In genomic region chr19:10222656-10223055, GRCm38 (mm10) we compare ENCODE assay signal across 18 mouse cellular contexts. TPM values are rescaled to one million over a fixed set of nuclear protein-coding genes. Genes with fewer than 3 reads are reported as not detected.
DNase-seq lines count a peak whose midpoint lies in the region; ATAC-seq and TF ChIP-seq lines count a peak whose summit lies in the region.
"Had no signal": no experiment of that assay in that cellular context is flagged by ENCODE, and none has a peak within 500 bp of the region (broad histone marks: within the 10 kb centered on the region; RNA-seq: fewer than 3 reads in every experiment).

No protein-coding gene starts in this region.

- no peak for DNase-seq in heart, embryonic 10.5 days (ENCODE audit: low spot score)
- no peak for DNase-seq in heart, adult 18-20 months
- DNase-seq in lung, postnatal 0 days (ENCODE audit: low spot score): peak; percentile 55
- DNase-seq in lung, adult 2 months: no peak
- peak; percentile 63 for DNase-seq in yolk sac, embryonic 10.5 days (ENCODE audit: low spot score)
- no peak for DNase-seq in frontal cortex, postnatal 10 days (ENCODE audit: low spot score in 2 of 2)
- DNase-seq: B cell, adult 2 months; cerebellum, adult 2 months; forebrain, postnatal 0 days; gastrocnemius, postnatal 36 days; kidney, postnatal 25 days; layer of hippocampus, postnatal 36 days; midbrain, embryonic 14.5 days; thymus, postnatal 4 days had no signal

- no peak for TF ChIP-seq EP300 in lung, postnatal 0 days (IDR thresholded peaks at IDR 0.05)

- no peak overlapping the region for H3K4me2 ChIP-seq in lung, postnatal 0 days (replicated peaks; ENCODE audit: low read depth, low read length)
- peak overlapping the region; percentile 22; the same call in 1 of the 2 replicates for H3K4me2 ChIP-seq in intestine, embryonic 15.5 days (replicated peaks)
- H3K4me2 ChIP-seq in forebrain, embryonic 15.5 days (replicated peaks): no peak overlapping the region
- H3K4me2 ChIP-seq: limb, embryonic 13.5 days had no signal

- 31% methylated on average over 8 of the region's 8 CpGs for WGBS in heart, embryonic 10.5 days
- WGBS in lung, postnatal 0 days: 29% methylated on average over 6 of the region's 8 CpGs
- WGBS in lung, adult 2 months: 38% methylated on average over 8 of the region's 8 CpGs
- WGBS in intestine, embryonic 15.5 days: 24% methylated on average over 8 of the region's 8 CpGs
- WGBS in forebrain, embryonic 15.5 days: 52% methylated on average over 8 of the region's 8 CpGs

- no peak for TF ChIP-seq CTCF in lung, postnatal 0 days (IDR thresholded peaks at IDR 0.05)
- no peak for TF ChIP-seq CTCF in lung, adult 2 months (IDR thresholded peaks at IDR 0.05; ENCODE audit: insufficient read depth, low read length)

- no peaks in the 10 kb centered on the region for H3K9me3 ChIP-seq in heart, embryonic 10.5 days
- H3K9me3 ChIP-seq in lung, postnatal 0 days (ENCODE audit: low read length): no peaks in the 10 kb centered on the region
- no peaks in the 10 kb centered on the region for H3K9me3 ChIP-seq in intestine, embryonic 15.5 days
- no peaks in the 10 kb centered on the region for H3K9me3 ChIP-seq in forebrain, embryonic 15.5 days
- H3K9me3 ChIP-seq: limb, embryonic 13.5 days had no signal

- no peak for ATAC-seq in lung, postnatal 0 days
- ATAC-seq in intestine, embryonic 15.5 days: peak; percentile 26; the same call in 1 of the 2 replicates
- no peak for ATAC-seq in forebrain, embryonic 15.5 days (replicated peaks)
- ATAC-seq: forebrain, postnatal 0 days had no signal

- H3K4me3 ChIP-seq in heart, embryonic 10.5 days: no peak overlapping the region
- H3K4me3 ChIP-seq in lung, postnatal 0 days (ENCODE audit: low read depth, low read length): no peak overlapping the region
- no peak overlapping the region for H3K4me3 ChIP-seq in lung, adult 2 months (replicated peaks; ENCODE audit: extremely low read depth, low read depth, low read length)
- H3K4me3 ChIP-seq in intestine, embryonic 15.5 days (replicated peaks): no peak overlapping the region
- H3K4me3 ChIP-seq in forebrain, embryonic 15.5 days: no peak overlapping the region
- H3K4me3 ChIP-seq: erythroblast, embryonic 14.5 days; limb, embryonic 13.5 days had no signal

- peaks cover 26% of the 10 kb centered on the region for H3K36me3 ChIP-seq in heart, embryonic 10.5 days
- H3K36me3 ChIP-seq in lung, postnatal 0 days (ENCODE audit: insufficient read depth, low read length): no peaks in the 10 kb centered on the region
- H3K36me3 ChIP-seq in intestine, embryonic 15.5 days: no peaks in the 10 kb centered on the region
- H3K36me3 ChIP-seq in forebrain, embryonic 15.5 days: no peaks in the 10 kb centered on the region
- H3K36me3 ChIP-seq: limb, embryonic 13.5 days had no signal

- no peak overlapping the region for H3K9ac ChIP-seq in lung, postnatal 0 days (replicated peaks; ENCODE audit: low read depth)
- H3K9ac ChIP-seq in intestine, embryonic 15.5 days: no peak overlapping the region
- H3K9ac ChIP-seq in forebrain, embryonic 15.5 days (replicated peaks): no peak overlapping the region
- H3K9ac ChIP-seq: forebrain, postnatal 0 days; limb, embryonic 13.5 days had no signal

- peak overlapping the region; percentile 62 for H3K27ac ChIP-seq in heart, embryonic 10.5 days
- no peak overlapping the region for H3K27ac ChIP-seq in lung, postnatal 0 days (ENCODE audit: low read length)
- peak overlapping the region; percentile 48; the same call in 1 of the 2 replicates for H3K27ac ChIP-seq in intestine, embryonic 15.5 days
- H3K27ac ChIP-seq in forebrain, embryonic 15.5 days (replicated peaks): no peak overlapping the region
- H3K27ac ChIP-seq: limb, embryonic 13.5 days had no signal

- peaks cover 52% of the 10 kb centered on the region for H3K4me1 ChIP-seq in heart, embryonic 10.5 days
- peaks cover 5% of the 10 kb centered on the region; the same call in 1 of the 2 replicates for H3K4me1 ChIP-seq in lung, postnatal 0 days (ENCODE audit: insufficient read depth, low read depth, low read length)
- H3K4me1 ChIP-seq in lung, adult 2 months (ENCODE audit: control insufficient read depth, insufficient read depth, low read length): no peaks in the 10 kb centered on the region
- peaks cover 40% of the 10 kb centered on the region for H3K4me1 ChIP-seq in intestine, embryonic 15.5 days (replicated peaks)
- no peaks in the 10 kb centered on the region for H3K4me1 ChIP-seq in forebrain, embryonic 15.5 days

- no peak for TF ChIP-seq POLR2A in lung, adult 2 months (IDR thresholded peaks at IDR 0.05; ENCODE audit: borderline replicate concordance, extremely low read depth, low read depth, low read length)

- no peaks in the 10 kb centered on the region for H3K27me3 ChIP-seq in heart, embryonic 10.5 days (ENCODE audit: insufficient read depth, poor library complexity, severe bottlenecking)
- no peaks in the 10 kb centered on the region for H3K27me3 ChIP-seq in lung, postnatal 0 days (replicated peaks; ENCODE audit: insufficient read depth, low read length)
- no peaks in the 10 kb centered on the region for H3K27me3 ChIP-seq in intestine, embryonic 15.5 days (replicated peaks)
- no peaks in the 10 kb centered on the region for H3K27me3 ChIP-seq in forebrain, embryonic 15.5 days
- H3K27me3 ChIP-seq: limb, embryonic 13.5 days had no signal

RNA-seq across cellular contexts. Expression of gene Myrf, which starts 17.9 kb away (rescaled TPM):
- 17.4 and 30.6 TPM in 2 replicates for polyA plus RNA-seq in heart, embryonic 10.5 days (2016; fragmentation: Nextera tagmentation; extraction: Ambion mirVana)
- 1 to 10 TPM; 4.2 to 6.2 TPM for total RNA-seq in heart, adult 18-20 months (2021)
- polyA plus RNA-seq in lung, postnatal 0 days (2015; fragmentation: Nextera tagmentation; extraction: Ambion mirVana): 5.0 and 5.9 TPM in 2 replicates
- 54.8 and 62.8 TPM in 2 replicates for polyA plus RNA-seq in lung, adult 2 months (2012; rRNA removed)
- polyA plus RNA-seq in intestine, embryonic 15.5 days (2015; fragmentation: Nextera tagmentation; extraction: Ambion mirVana): 12.0 and 14.4 TPM in 2 replicates
- polyA plus RNA-seq in forebrain, embryonic 15.5 days (2015; fragmentation: Nextera tagmentation; extraction: Ambion mirVana): 0.18 and 0.26 TPM in 2 replicates

RNA-seq across cellular contexts. Expression of gene Fen1, which starts 18.7 kb away (rescaled TPM):
- polyA plus RNA-seq in heart, embryonic 10.5 days (2016; fragmentation: Nextera tagmentation; extraction: Ambion mirVana): 96.5 and 128 TPM in 2 replicates
- 1 to 10 TPM; 4.7 to 5.2 TPM for total RNA-seq in heart, adult 18-20 months (2021)
- polyA plus RNA-seq in lung, postnatal 0 days (2015; fragmentation: Nextera tagmentation; extraction: Ambion mirVana): 18.0 and 18.7 TPM in 2 replicates
- polyA plus RNA-seq in lung, adult 2 months (2012; rRNA removed): 4.8 and 6.6 TPM in 2 replicates
- polyA plus RNA-seq in intestine, embryonic 15.5 days (2015; fragmentation: Nextera tagmentation; extraction: Ambion mirVana): 92.2 and 97.4 TPM in 2 replicates
- 54.7 and 58.4 TPM in 2 replicates for polyA plus RNA-seq in forebrain, embryonic 15.5 days (2015; fragmentation: Nextera tagmentation; extraction: Ambion mirVana)

RNA-seq across cellular contexts. Expression of gene Tmem258, which starts 18.8 kb away (rescaled TPM):
- polyA plus RNA-seq in heart, embryonic 10.5 days (2016; fragmentation: Nextera tagmentation; extraction: Ambion mirVana): 384 and 400 TPM in 2 replicates
- 100 to 1,000 TPM; 138 to 161 TPM for total RNA-seq in heart, adult 18-20 months (2021)
- polyA plus RNA-seq in lung, postnatal 0 days (2015; fragmentation: Nextera tagmentation; extraction: Ambion mirVana): 362 and 394 TPM in 2 replicates
- 70.0 and 74.4 TPM in 2 replicates for polyA plus RNA-seq in lung, adult 2 months (2012; rRNA removed)
- 470 and 520 TPM in 2 replicates for polyA plus RNA-seq in intestine, embryonic 15.5 days (2015; fragmentation: Nextera tagmentation; extraction: Ambion mirVana)
- polyA plus RNA-seq in forebrain, embryonic 15.5 days (2015; fragmentation: Nextera tagmentation; extraction: Ambion mirVana): 397 and 403 TPM in 2 replicates

RNA-seq across cellular contexts. Expression of gene Fads1, which starts 40.0 kb away (rescaled TPM):
- polyA plus RNA-seq in heart, embryonic 10.5 days (2016; fragmentation: Nextera tagmentation; extraction: Ambion mirVana): 76.6 and 89.6 TPM in 2 replicates
- 10 to 100 TPM; 23.6 to 26.1 TPM for total RNA-seq in heart, adult 18-20 months (2021)
- polyA plus RNA-seq in lung, postnatal 0 days (2015; fragmentation: Nextera tagmentation; extraction: Ambion mirVana): 44.5 and 48.8 TPM in 2 replicates
- polyA plus RNA-seq in lung, adult 2 months (2012; rRNA removed): 80.2 and 117 TPM in 2 replicates
- 145 and 146 TPM in 2 replicates for polyA plus RNA-seq in intestine, embryonic 15.5 days (2015; fragmentation: Nextera tagmentation; extraction: Ambion mirVana)
- 158 and 166 TPM in 2 replicates for polyA plus RNA-seq in forebrain, embryonic 15.5 days (2015; fragmentation: Nextera tagmentation; extraction: Ambion mirVana)

Comparison
In these comparisons a context has a peak if more than half of its experiments do, and no peak if none do; other contexts are left out.
1. DNase-seq: peak in lung, postnatal 0 days (single experiment) and yolk sac, embryonic 10.5 days (single experiment); none in heart, embryonic 10.5 days (single experiment), heart, adult 18-20 months (0 of 2), lung, adult 2 months (single experiment) and frontal cortex, postnatal 10 days (0 of 2).
2. H3K27ac ChIP-seq: peak in heart, embryonic 10.5 days (single experiment) and intestine, embryonic 15.5 days (single experiment); none in lung, postnatal 0 days (single experiment) and forebrain, embryonic 15.5 days (single experiment).